Mouse (Mus musculus): Measurements from ENCODE around the gene Gnrhr.

DNA sequence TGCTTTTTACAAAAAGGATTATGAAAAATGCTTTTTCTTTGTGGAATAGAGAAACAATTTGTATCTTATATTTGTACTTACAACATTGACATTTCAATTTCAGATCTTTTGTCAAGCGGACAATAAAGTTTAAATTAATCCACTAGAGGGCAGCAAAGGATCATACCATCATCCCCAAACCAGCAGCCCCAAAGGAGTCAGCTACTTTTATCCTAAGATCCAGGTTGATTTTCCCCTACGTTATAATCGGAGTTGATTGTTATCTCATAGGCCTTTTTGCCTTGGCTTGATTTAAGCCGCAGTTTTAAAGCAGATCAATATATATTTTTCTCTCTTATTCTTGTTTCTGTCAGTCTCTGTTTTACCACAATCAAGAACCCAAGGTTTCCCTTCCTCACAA lies 6.3 kb downstream of the Gnrhr start:
- peak; percentile 29 for TF ChIP-seq CTCF (conservative IDR thresholded peaks at IDR 0.05; ENCODE audit: low read length)
- TF ChIP-seq NANOG (IDR thresholded peaks at IDR 0.05; ENCODE audit: borderline replicate concordance, low read length) = no peak
- TF ChIP-seq POU5F1 (IDR thresholded peaks at IDR 0.05; ENCODE audit: borderline replicate concordance, low read length) = no peak
